Mouse (Mus musculus) heart, embryonic 16.5 days (tissue): ENCODE measurements around the gene Hoga1. TPM values are rescaled to one million over a fixed set of nuclear protein-coding genes. Genes with fewer than 3 reads are reported as not detected.
A peak's percentile ranks its signal among the peaks of the same experiment; 100 is the strongest.

ENCODE experiments used
- ATAC-seq: fragments of 200-750 bp; cut with Nextera tagmentation; replicated peaks from 2 replicates; pipeline ENCODE4 v1.8.0; 2017; ENCODE audit warnings: moderate number of reproducible peaks; ENCODE audit not compliant: insufficient read depth, low FRiP score; ENCODE audit errors: extremely low read depth
- H3K27ac ChIP-seq: fragments of 300-500 bp; sonication (generic); 2 replicates; pipeline ENCODE4 v1.5.1; 2014; ENCODE audit warnings: mild to moderate bottlenecking, low read length, control low read depth, moderate library complexity
- H3K27me3 ChIP-seq: fragments of 300-500 bp; sonication (generic); 2 replicates; pipeline ENCODE4 v1.6.1; 2014; ENCODE audit warnings: low read length, mixed read lengths; ENCODE audit not compliant: control insufficient read depth, insufficient read depth
- H3K36me3 ChIP-seq: fragments of 300-500 bp; sonication (generic); 2 replicates; pipeline ENCODE4 v1.6.1; 2014; ENCODE audit not compliant: control insufficient read depth, insufficient read depth
- H3K4me1 ChIP-seq: fragments of 300-500 bp; sonication (generic); 2 replicates; pipeline ENCODE4 v1.6.1; 2014; ENCODE audit warnings: low read length, mixed read lengths; ENCODE audit not compliant: control insufficient read depth, insufficient read depth
- H3K4me2 ChIP-seq: fragments of 300-500 bp; sonication (generic); 2 replicates; pipeline ENCODE4 v1.6.1; 2014; ENCODE audit warnings: low read depth, mild to moderate bottlenecking, control low read depth, low read length
- H3K4me3 ChIP-seq: fragments of 300-500 bp; sonication (generic); 2 replicates; pipeline ENCODE4 v1.5.1; 2014; ENCODE audit warnings: mild to moderate bottlenecking, control low read depth, low read length
- H3K9ac ChIP-seq: fragments of 300-500 bp; sonication (generic); 2 replicates; pipeline ENCODE4 v1.6.1; 2014; ENCODE audit warnings: low read length, control low read depth
- H3K9me3 ChIP-seq: fragments of 300-500 bp; sonication (generic); replicated peaks from 2 replicates; pipeline ENCODE4 v1.6.1; 2016; ENCODE audit warnings: low read length; ENCODE audit not compliant: control insufficient read depth
- WGBS: fragments of 180-500 bp; shearing (Covaris S2); extraction: QIAGEN DNeasy Blood & Tissue Kit; methylation state at CpG from one replicate; pipeline ENCODE4 v1.1.7; 2014; 5-methylcytosine and 5-hydroxymethylcytosine counted together
- polyA plus RNA-seq: library from polyadenylated mRNA; unstranded; fragments of >200 nt; fragmentation: Nextera tagmentation; extraction: Ambion mirVana; gene quantifications from 2 replicates; pipeline ENCODE4 v1.2.1, GENCODE M21; 2015

Gene Hoga1
- polyA plus RNA-seq, 1 experiment from 2014 or later = 0.49 TPM

- Histone ChIP-seq H3K36me3 (peaks cover 3% of the 10 kb centered on the region; the same call in 1 of the 2 replicates), H3K4me1 (peaks cover 12% of the 10 kb centered on the region), H3K9me3 (no peaks in the 10 kb centered on the region), H3K9ac (no peak overlapping the region), H3K27ac (no peak overlapping the region), H3K27me3 (no peaks in the 10 kb centered on the region), H3K4me3 (no peak overlapping the region), H3K4me2 (no peak overlapping the region)
- ATAC-seq = 0 out of 2 replicates have a peak, but pooled peaks have one; percentile 15
- 50% methylated on average over 11 of the region's 11 CpGs for WGBS
Measured at GRCm38 (mm10) chr19:42034881-42035455, 10.4 kb upstream of the Hoga1 start.

GRCm38 (mm10) chr19:42035456-42036248 is 9.8 kb upstream of the Hoga1 start, which contains the start of gene Ankrd2:
Ankrd2 (plus strand) TSS chr19:42036000.
- peak; percentile 57 for ATAC-seq
- Histone ChIP-seq H3K4me1 (peaks cover 12% of the 10 kb centered on the region), H3K36me3 (peaks cover 3% of the 10 kb centered on the region; the same call in 1 of the 2 replicates), H3K4me2 (no peak within 1 kb of the TSS), H3K4me3 (no peak within 1 kb of the TSS), H3K27me3 (no peaks in the 10 kb centered on the region), H3K27ac (no peak within 1 kb of the TSS), H3K9ac (no peak within 1 kb of the TSS), H3K9me3 (no peaks in the 10 kb centered on the region)
- 62% methylated on average over 19 of the region's 19 CpGs for WGBS

GRCm38 (mm10) chr19:42036357-42036756 is 9.1 kb upstream of the Hoga1 start:
- no peaks in the 10 kb centered on the region for H3K27me3 ChIP-seq
- ATAC-seq = no peak
- 61% methylated on average over 3 of the region's 3 CpGs for WGBS
- no peak overlapping the region for H3K4me3 ChIP-seq
- peaks cover 12% of the 10 kb centered on the region for H3K4me1 ChIP-seq
- no peak overlapping the region for H3K27ac ChIP-seq
- peaks cover 3% of the 10 kb centered on the region; the same call in 1 of the 2 replicates for H3K36me3 ChIP-seq
- no peak overlapping the region for H3K9ac ChIP-seq
- H3K9me3 ChIP-seq = no peaks in the 10 kb centered on the region
- no peak overlapping the region for H3K4me2 ChIP-seq

GRCm38 (mm10) chr19:42037167-42037702 is 8.2 kb upstream of the Hoga1 start:
- WGBS = 47% methylated on average over 11 of the region's 11 CpGs
- H3K4me2 ChIP-seq = no peak overlapping the region
- ATAC-seq = no peak
- no peak overlapping the region for H3K9ac ChIP-seq
- H3K9me3 ChIP-seq = no peaks in the 10 kb centered on the region
- H3K36me3 ChIP-seq = peaks cover 3% of the 10 kb centered on the region; the same call in 1 of the 2 replicates
- peaks cover 12% of the 10 kb centered on the region for H3K4me1 ChIP-seq
- no peak overlapping the region for H3K4me3 ChIP-seq
- H3K27ac ChIP-seq = no peak overlapping the region
- no peaks in the 10 kb centered on the region for H3K27me3 ChIP-seq

- no peak for ATAC-seq
- H3K4me3 ChIP-seq = no peak overlapping the region
- H3K27me3 ChIP-seq = no peaks in the 10 kb centered on the region
- H3K4me2 ChIP-seq = no peak overlapping the region
- H3K4me1 ChIP-seq = peaks cover 12% of the 10 kb centered on the region
- H3K9me3 ChIP-seq = no peaks in the 10 kb centered on the region
- 88% methylated on average over 12 of the region's 12 CpGs for WGBS
- no peak overlapping the region for H3K9ac ChIP-seq
- peaks cover 3% of the 10 kb centered on the region; the same call in 1 of the 2 replicates for H3K36me3 ChIP-seq
- H3K27ac ChIP-seq = no peak overlapping the region
Measured at GRCm38 (mm10) chr19:42038310-42038709, 7.1 kb upstream of the Hoga1 start.

- H3K4me3 ChIP-seq = no peak overlapping the region
- no peak overlapping the region for H3K9ac ChIP-seq
- no peaks in the 10 kb centered on the region for H3K36me3 ChIP-seq
- H3K4me2 ChIP-seq = no peak overlapping the region
- no peaks in the 10 kb centered on the region for H3K9me3 ChIP-seq
- no peaks in the 10 kb centered on the region for H3K27me3 ChIP-seq
- ATAC-seq = no peak
- H3K4me1 ChIP-seq = peaks cover 4% of the 10 kb centered on the region; the same call in 1 of the 2 replicates
- WGBS = 92% methylated on average over 6 of the region's 6 CpGs
- no peak overlapping the region for H3K27ac ChIP-seq
Measured at GRCm38 (mm10) chr19:42043988-42044387, 1.4 kb upstream of the Hoga1 start.

- H3K36me3 ChIP-seq = no peaks in the 10 kb centered on the region
- no peak overlapping the region for H3K4me2 ChIP-seq
- H3K9ac ChIP-seq = no peak overlapping the region
- H3K9me3 ChIP-seq = no peaks in the 10 kb centered on the region
- ATAC-seq = no peak
- WGBS = 73% methylated on average over 1 of the region's 1 CpGs
- H3K27me3 ChIP-seq = no peaks in the 10 kb centered on the region
- H3K27ac ChIP-seq = no peak overlapping the region
- H3K4me3 ChIP-seq = no peak overlapping the region
- peaks cover 4% of the 10 kb centered on the region; the same call in 1 of the 2 replicates for H3K4me1 ChIP-seq
Measured at GRCm38 (mm10) chr19:42050251-42050650, 4.8 kb downstream of the Hoga1 start.

- H3K27ac ChIP-seq = no peak overlapping the region
- WGBS = 86% methylated on average over 3 of the region's 3 CpGs
- H3K4me1 ChIP-seq = no peaks in the 10 kb centered on the region
Measured at GRCm38 (mm10) chr19:42051351-42051750, 5.9 kb downstream of the Hoga1 start.

GRCm38 (mm10) chr19:42051948-42052347 is 6.5 kb downstream of the Hoga1 start, which contains the start of gene 4933411K16Rik:
4933411K16Rik (plus strand) TSS chr19:42052248.
- no peak for ATAC-seq
- WGBS = 64% methylated on average over 4 of the region's 4 CpGs
- no peak within 1 kb of the TSS for H3K27ac ChIP-seq
- H3K4me3 ChIP-seq = no peak within 1 kb of the TSS
- no peak within 1 kb of the TSS for H3K4me2 ChIP-seq
- H3K4me1 ChIP-seq = no peaks in the 10 kb centered on the region
- H3K9me3 ChIP-seq = no peaks in the 10 kb centered on the region
- no peak within 1 kb of the TSS for H3K9ac ChIP-seq
- no peaks in the 10 kb centered on the region for H3K27me3 ChIP-seq
- H3K36me3 ChIP-seq = no peaks in the 10 kb centered on the region

More at GRCm38 (mm10) chr19:42051351-42051750, 5.9 kb downstream of the Hoga1 start:
- no peak for ATAC-seq
- Histone ChIP-seq H3K4me2 (no peak overlapping the region), H3K36me3 (no peaks in the 10 kb centered on the region), H3K4me3 (no peak overlapping the region), H3K27me3 (no peaks in the 10 kb centered on the region), H3K9me3 (no peaks in the 10 kb centered on the region), H3K9ac (no peak overlapping the region)
